Mouse (Mus musculus): ENCODE data around the gene Plin4. TPM values are rescaled to one million over a fixed set of nuclear protein-coding genes. Genes with fewer than 3 reads are reported as not detected.
A peak's percentile ranks its signal among the peaks of the same experiment; 100 is the strongest.

The Plin4 gene
- total and polyA plus RNA-seq, 3 experiments = 0.04 TPM; not detected in 1

DNA sequence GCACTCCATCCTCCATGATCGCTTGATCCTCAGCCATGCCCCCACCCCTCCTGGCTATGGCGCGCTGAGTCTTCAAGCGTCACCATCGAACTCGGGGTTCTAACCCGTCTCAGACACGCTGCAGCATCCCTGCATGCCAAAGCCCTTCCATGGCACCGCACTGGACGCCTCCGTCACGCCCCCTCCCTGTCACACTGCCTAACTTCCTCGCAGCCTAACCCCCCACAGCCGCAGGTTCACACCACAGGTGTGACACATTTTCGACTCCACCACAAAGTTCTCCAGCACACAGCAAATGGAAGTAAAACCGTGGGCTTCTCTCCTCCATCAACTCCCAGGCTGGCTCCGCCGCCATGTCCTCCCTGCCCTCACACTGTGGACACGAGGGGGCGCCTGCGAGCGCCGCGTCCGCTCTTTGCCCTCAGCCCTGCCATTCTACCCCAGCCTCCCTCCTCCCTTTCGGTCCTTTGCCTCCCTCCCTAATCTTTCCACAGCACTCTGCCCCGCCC is 24.9 kb upstream of the Plin4 start:
- Histone ChIP-seq H3K27ac (ENCODE audit: insufficient read depth, low read depth) (peak overlapping the region; percentile 26), H3K79me2 (replicated peaks; ENCODE audit: control insufficient read depth, extremely low read depth, insufficient read depth, poor library complexity, severe bottlenecking) (no peaks in the 10 kb centered on the region), H3K4me1 (ENCODE audit: control insufficient read depth in 1 of 2, insufficient read depth in 2 of 2) (peaks cover 8 to 46% of the 10 kb centered on the region in 2 experiments; a peak in 3 of 4 replicates), H3K9me3 (replicated peaks; ENCODE audit: low read length) (peaks cover 3% of the 10 kb centered on the region), H3K4me2 (ENCODE audit: insufficient read depth, low read depth, poor library complexity, severe bottlenecking) (peak overlapping the region; percentile 35), H3K9ac (ENCODE audit: insufficient read depth, low read depth) (peak overlapping the region; percentile 24; the same call in 1 of the 2 replicates), H3K36me3 (replicated peaks in 1 of 2; ENCODE audit: control insufficient read depth in 1 of 2, insufficient read depth in 1 of 2, low read length in 1 of 2) (peaks cover 0 to 14% of the 10 kb centered on the region in 2 experiments), H3K27me3 (replicated peaks) (peaks cover 47% of the 10 kb centered on the region), H3K4me3 (replicated peaks in 1 of 3; ENCODE audit: low read depth in 2 of 3, low read length in 2 of 3, poor library complexity in 1 of 3) (peak overlapping the region; percentile 45 to 60 (median 47))
- dilution Hi-C loops (cut with MboI; ENCODE audit: extremely low pct_ligation_motif_present, extremely low pct_unique_long_range_greater_than_20kb, low sequenced_read_pairs) = no loop called here
- TF ChIP-seq MAFK (IDR thresholded peaks at IDR 0.05; ENCODE audit: insufficient replicate concordance, low read length) (no peak), CHD1 (IDR thresholded peaks at IDR 0.05; ENCODE audit: low read depth, low read length) (no peak), NELFE (IDR thresholded peaks at IDR 0.05; ENCODE audit: low read depth, low read length) (no peak; the same call in 1 of the 2 replicates), UBTF (IDR thresholded peaks at IDR 0.05; ENCODE audit: low read depth, low read length) (no peak), USF1 (IDR thresholded peaks at IDR 0.05; ENCODE audit: low read depth, low read length) (no peak), MAZ (IDR thresholded peaks at IDR 0.05; ENCODE audit: low read depth, low read length) (peak; percentile 62), E2F4 (IDR thresholded peaks at IDR 0.05; ENCODE audit: insufficient replicate concordance, low read depth, low read length) (no peak), MEF2A (IDR thresholded peaks at IDR 0.05; ENCODE audit: borderline replicate concordance, low read depth, low read length) (no peak), ELF1 (IDR thresholded peaks at IDR 0.05; ENCODE audit: low read depth, low read length) (peak; percentile 43; the same call in 1 of the 2 replicates), MXI1 (IDR thresholded peaks at IDR 0.05; ENCODE audit: low read depth, low read length) (peak; percentile 78), BHLHE40 (IDR thresholded peaks at IDR 0.05; ENCODE audit: low read depth, low read length) (no peak; the same call in 1 of the 2 replicates), CHD2 (IDR thresholded peaks at IDR 0.05; ENCODE audit: low read length) (no peak), GABPA (IDR thresholded peaks at IDR 0.05; ENCODE audit: insufficient replicate concordance, low read depth, low read length) (no peak), NRF1 (IDR thresholded peaks at IDR 0.05; ENCODE audit: low read depth, low read length) (no peak; the same call in 1 of the 2 replicates), TBP (conservative IDR thresholded peaks at IDR 0.05; ENCODE audit: low read depth, low read length) (no peak), IRF4 (IDR thresholded peaks at IDR 0.05; ENCODE audit: low read depth, low read length) (peak; percentile 57; the same call in 1 of the 2 replicates), USF2 (conservative IDR thresholded peaks at IDR 0.05; ENCODE audit: low read depth, low read length) (no peak), ZC3H11A (IDR thresholded peaks at IDR 0.05; ENCODE audit: low read depth, low read length) (peak; percentile 33; the same call in 1 of the 2 replicates), JUND (conservative IDR thresholded peaks at IDR 0.05; ENCODE audit: low read depth, low read length) (no peak), MAX (IDR thresholded peaks at IDR 0.05; ENCODE audit: low read length) (no peak), ETS1 (conservative IDR thresholded peaks at IDR 0.05; ENCODE audit: low read depth, low read length) (no peak), ZNF384 (IDR thresholded peaks at IDR 0.05; ENCODE audit: low read depth, low read length) (no peak), ZKSCAN1 (IDR thresholded peaks at IDR 0.05; ENCODE audit: borderline replicate concordance, low read depth, low read length) (no peak), SMC3 (IDR thresholded peaks at IDR 0.05; ENCODE audit: low read depth, low read length) (peak; percentile 92), JUN (IDR thresholded peaks at IDR 0.05; ENCODE audit: insufficient read depth, low read depth, low read length) (no peak), MYC (IDR thresholded peaks at IDR 0.05; ENCODE audit: low read depth, low read length) (no peak), RAD21 (IDR thresholded peaks at IDR 0.05; ENCODE audit: low read depth, low read length) (peak; percentile 60), POLR2A (IDR thresholded peaks at IDR 0.05; ENCODE audit: low read depth, low read length) (no peak), SIN3A (IDR thresholded peaks at IDR 0.05; ENCODE audit: low read length) (peak; percentile 27; the same call in 1 of the 2 replicates), RCOR1 (conservative IDR thresholded peaks at IDR 0.05; ENCODE audit: low read depth, low read length) (no peak), CTCF (conservative IDR thresholded peaks at IDR 0.05 in 1 of 2, IDR thresholded peaks at IDR 0.05 in 1 of 2; ENCODE audit: low read depth in 2 of 2, low read length in 2 of 2) (peak; percentile 49 to 89), EP300 (IDR thresholded peaks at IDR 0.05; ENCODE audit: low read length) (no peak), POLR2AphosphoS2 (IDR thresholded peaks at IDR 0.05; ENCODE audit: low read depth, low read length) (no peak), TCF12 (IDR thresholded peaks at IDR 0.05; ENCODE audit: low read depth, low read length) (peak; percentile 23; the same call in 1 of the 2 replicates), KAT2A (IDR thresholded peaks at IDR 0.05; ENCODE audit: insufficient replicate concordance, low read length) (no peak), PAX5 (IDR thresholded peaks at IDR 0.05; ENCODE audit: low read length) (no peak), HCFC1 (IDR thresholded peaks at IDR 0.05; ENCODE audit: low read depth, low read length) (no peak; the same call in 1 of the 2 replicates), ZMIZ1 (IDR thresholded peaks at IDR 0.05; ENCODE audit: low read depth, low read length) (no peak)
- in situ Hi-C loops (cut with MboI; ENCODE audit: low pct_ligation_motif_present, low pct_unique_long_range_greater_than_20kb, low sequenced_read_pairs) = loop anchor here (5.0 kb wide), 1 partner anchor 128 kb away; no protein-coding TSS in a partner anchor
- peak; percentile 72 for DNase-seq (ENCODE audit: extremely low read depth)
